Mouse (Mus musculus): ENCODE data around the gene Timp3. TPM values are rescaled to one million over a fixed set of nuclear protein-coding genes. Genes with fewer than 3 reads are reported as not detected.
A peak's percentile ranks its signal among the peaks of the same experiment; 100 is the strongest.

Timp3 gene
- polyA plus RNA-seq, 1 experiment from 2014 or later, result 91.7 TPM

- Histone ChIP-seq H3K36me3 (ENCODE audit: control insufficient read depth, insufficient read depth) (no peaks in the 10 kb centered on the region), H3K9ac (ENCODE audit: low read length) (no peak overlapping the region), H3K9me3 (replicated peaks; ENCODE audit: control insufficient read depth, low read length) (no peaks in the 10 kb centered on the region), H3K4me2 (ENCODE audit: low read depth, low read length) (no peak overlapping the region), H3K4me3 (ENCODE audit: low read length) (no peak overlapping the region), H3K27ac (ENCODE audit: low read length) (no peak overlapping the region), H3K27me3 (ENCODE audit: control insufficient read depth, insufficient read depth, low read length) (no peaks in the 10 kb centered on the region), H3K4me1 (ENCODE audit: control insufficient read depth, insufficient read depth, low read length) (peaks cover 28% of the 10 kb centered on the region)
- 65% methylated on average over 8 of the region's 8 CpGs for WGBS
- no peak for ATAC-seq (replicated peaks; ENCODE audit: extremely low read depth, insufficient read depth, low FRiP score)
These were observed 63.6 kb downstream of the Timp3 start for GRCm38 (mm10) chr10:86363669-86364309.

GRCm38 (mm10) chr10:86365632-86366092 is 65.5 kb downstream of the Timp3 start:
- peak overlapping the region; percentile 61 for H3K27ac ChIP-seq (ENCODE audit: low read length)
- no peak overlapping the region for H3K9ac ChIP-seq (ENCODE audit: low read length)
- no peak overlapping the region for H3K4me3 ChIP-seq (ENCODE audit: low read length)
- WGBS, result 9% methylated on average over 5 of the region's 5 CpGs
- H3K4me1 ChIP-seq (ENCODE audit: control insufficient read depth, insufficient read depth, low read length), result peaks cover 35% of the 10 kb centered on the region
- no peaks in the 10 kb centered on the region for H3K27me3 ChIP-seq (ENCODE audit: control insufficient read depth, insufficient read depth, low read length)
- no peaks in the 10 kb centered on the region for H3K36me3 ChIP-seq (ENCODE audit: control insufficient read depth, insufficient read depth)
- H3K4me2 ChIP-seq (ENCODE audit: low read depth, low read length), result peak overlapping the region; percentile 36; the same call in 1 of the 2 replicates
- H3K9me3 ChIP-seq (replicated peaks; ENCODE audit: control insufficient read depth, low read length), result no peaks in the 10 kb centered on the region
- peak; percentile 93 for ATAC-seq (replicated peaks; ENCODE audit: extremely low read depth, insufficient read depth, low FRiP score)

GRCm38 (mm10) chr10:86367346-86367745 is 67.2 kb downstream of the Timp3 start:
- Histone ChIP-seq H3K27ac (ENCODE audit: low read length) (no peak overlapping the region), H3K9me3 (replicated peaks; ENCODE audit: control insufficient read depth, low read length) (no peaks in the 10 kb centered on the region), H3K27me3 (ENCODE audit: control insufficient read depth, insufficient read depth, low read length) (no peaks in the 10 kb centered on the region), H3K4me3 (ENCODE audit: low read length) (no peak overlapping the region), H3K36me3 (ENCODE audit: control insufficient read depth, insufficient read depth) (no peaks in the 10 kb centered on the region), H3K4me1 (ENCODE audit: control insufficient read depth, insufficient read depth, low read length) (peaks cover 43% of the 10 kb centered on the region), H3K4me2 (ENCODE audit: low read depth, low read length) (no peak overlapping the region), H3K9ac (ENCODE audit: low read length) (no peak overlapping the region)
- ATAC-seq (replicated peaks; ENCODE audit: extremely low read depth, insufficient read depth, low FRiP score), result no peak
- WGBS, result 63% methylated on average over 4 of the region's 4 CpGs

- ATAC-seq (replicated peaks; ENCODE audit: extremely low read depth, insufficient read depth, low FRiP score), result peak; percentile 34; the same call in 1 of the 2 replicates
- no peak overlapping the region for H3K4me2 ChIP-seq (ENCODE audit: low read depth, low read length)
These were observed 68.6 kb downstream of the Timp3 start for GRCm38 (mm10) chr10:86368811-86369210.

GRCm38 (mm10) chr10:86369346-86369745 is 69.2 kb downstream of the Timp3 start:
- peaks cover 38% of the 10 kb centered on the region for H3K4me1 ChIP-seq (ENCODE audit: control insufficient read depth, insufficient read depth, low read length)
- H3K27me3 ChIP-seq (ENCODE audit: control insufficient read depth, insufficient read depth, low read length), result no peaks in the 10 kb centered on the region
- H3K4me3 ChIP-seq (ENCODE audit: low read length), result no peak overlapping the region
- 38% methylated on average over 4 of the region's 4 CpGs for WGBS
- no peak for ATAC-seq (replicated peaks; ENCODE audit: extremely low read depth, insufficient read depth, low FRiP score)
- no peaks in the 10 kb centered on the region for H3K36me3 ChIP-seq (ENCODE audit: control insufficient read depth, insufficient read depth)
- no peak overlapping the region for H3K4me2 ChIP-seq (ENCODE audit: low read depth, low read length)
- H3K9me3 ChIP-seq (replicated peaks; ENCODE audit: control insufficient read depth, low read length), result no peaks in the 10 kb centered on the region
- H3K27ac ChIP-seq (ENCODE audit: low read length), result peak overlapping the region; percentile 12
- no peak overlapping the region for H3K9ac ChIP-seq (ENCODE audit: low read length)

More at GRCm38 (mm10) chr10:86368811-86369210, 68.6 kb downstream of the Timp3 start:
- Histone ChIP-seq H3K4me1 (ENCODE audit: control insufficient read depth, insufficient read depth, low read length) (peaks cover 43% of the 10 kb centered on the region), H3K27me3 (ENCODE audit: control insufficient read depth, insufficient read depth, low read length) (no peaks in the 10 kb centered on the region), H3K4me3 (ENCODE audit: low read length) (no peak overlapping the region), H3K27ac (ENCODE audit: low read length) (no peak overlapping the region), H3K36me3 (ENCODE audit: control insufficient read depth, insufficient read depth) (no peaks in the 10 kb centered on the region), H3K9me3 (replicated peaks; ENCODE audit: control insufficient read depth, low read length) (no peaks in the 10 kb centered on the region), H3K9ac (ENCODE audit: low read length) (no peak overlapping the region)
- 59% methylated on average over 12 of the region's 12 CpGs for WGBS

GRCm38 (mm10) chr10:86371561-86371960 is 71.4 kb downstream of the Timp3 start:
- ATAC-seq (replicated peaks; ENCODE audit: extremely low read depth, insufficient read depth, low FRiP score), result peak; percentile 80
- Histone ChIP-seq H3K9ac (ENCODE audit: low read length) (no peak overlapping the region), H3K36me3 (ENCODE audit: control insufficient read depth, insufficient read depth) (no peaks in the 10 kb centered on the region), H3K27ac (ENCODE audit: low read length) (peak overlapping the region; percentile 56), H3K9me3 (replicated peaks; ENCODE audit: control insufficient read depth, low read length) (no peaks in the 10 kb centered on the region), H3K4me1 (ENCODE audit: control insufficient read depth, insufficient read depth, low read length) (peaks cover 29% of the 10 kb centered on the region), H3K4me3 (ENCODE audit: low read length) (no peak overlapping the region), H3K27me3 (ENCODE audit: control insufficient read depth, insufficient read depth, low read length) (no peaks in the 10 kb centered on the region), H3K4me2 (ENCODE audit: low read depth, low read length) (no peak overlapping the region)

- Histone ChIP-seq H3K27ac (ENCODE audit: low read length) (no peak overlapping the region), H3K4me1 (ENCODE audit: control insufficient read depth, insufficient read depth, low read length) (peaks cover 25% of the 10 kb centered on the region), H3K9me3 (replicated peaks; ENCODE audit: control insufficient read depth, low read length) (no peaks in the 10 kb centered on the region), H3K9ac (ENCODE audit: low read length) (no peak overlapping the region), H3K4me2 (ENCODE audit: low read depth, low read length) (no peak overlapping the region), H3K4me3 (ENCODE audit: low read length) (no peak overlapping the region), H3K27me3 (ENCODE audit: control insufficient read depth, insufficient read depth, low read length) (no peaks in the 10 kb centered on the region), H3K36me3 (ENCODE audit: control insufficient read depth, insufficient read depth) (no peaks in the 10 kb centered on the region)
- ATAC-seq (replicated peaks; ENCODE audit: extremely low read depth, insufficient read depth, low FRiP score), result no peak
- 93% methylated on average over 2 of the region's 2 CpGs for WGBS
These were observed 73.9 kb downstream of the Timp3 start for GRCm38 (mm10) chr10:86374061-86374460.

GRCm38 (mm10) chr10:86375903-86376302 is 75.7 kb downstream of the Timp3 start:
- Histone ChIP-seq H3K27ac (ENCODE audit: low read length) (peak overlapping the region; percentile 48; the same call in 1 of the 2 replicates), H3K27me3 (ENCODE audit: control insufficient read depth, insufficient read depth, low read length) (no peaks in the 10 kb centered on the region), H3K4me2 (ENCODE audit: low read depth, low read length) (no peak overlapping the region), H3K9ac (ENCODE audit: low read length) (no peak overlapping the region), H3K4me1 (ENCODE audit: control insufficient read depth, insufficient read depth, low read length) (peaks cover 14% of the 10 kb centered on the region), H3K9me3 (replicated peaks; ENCODE audit: control insufficient read depth, low read length) (no peaks in the 10 kb centered on the region), H3K36me3 (ENCODE audit: control insufficient read depth, insufficient read depth) (no peaks in the 10 kb centered on the region), H3K4me3 (ENCODE audit: low read length) (no peak overlapping the region)
- no peak for ATAC-seq (replicated peaks; ENCODE audit: extremely low read depth, insufficient read depth, low FRiP score)
- 32% methylated on average over 11 of the region's 11 CpGs for WGBS

- H3K27me3 ChIP-seq (ENCODE audit: control insufficient read depth, insufficient read depth, low read length), result no peaks in the 10 kb centered on the region
- no peaks in the 10 kb centered on the region for H3K36me3 ChIP-seq (ENCODE audit: control insufficient read depth, insufficient read depth)
- H3K4me2 ChIP-seq (ENCODE audit: low read depth, low read length), result no peak overlapping the region
- H3K4me3 ChIP-seq (ENCODE audit: low read length), result no peak overlapping the region
- 79% methylated on average over 8 of the region's 8 CpGs for WGBS
- peak; percentile 59; the same call in 1 of the 2 replicates for ATAC-seq (replicated peaks; ENCODE audit: extremely low read depth, insufficient read depth, low FRiP score)
- H3K9ac ChIP-seq (ENCODE audit: low read length), result no peak overlapping the region
- H3K4me1 ChIP-seq (ENCODE audit: control insufficient read depth, insufficient read depth, low read length), result peaks cover 7% of the 10 kb centered on the region
- H3K27ac ChIP-seq (ENCODE audit: low read length), result no peak overlapping the region
- no peaks in the 10 kb centered on the region for H3K9me3 ChIP-seq (replicated peaks; ENCODE audit: control insufficient read depth, low read length)
These were observed 76.4 kb downstream of the Timp3 start for GRCm38 (mm10) chr10:86376392-86377185.
